Mouse (Mus musculus) splenic B cell, adult 2 months (primary cell): Measurements from ENCODE around the gene Rgl1.

ENCODE experiments used
- DNase-seq: peaks from one replicate; pipeline ENCODE4 v3.0.0-alpha.2; 2011; ENCODE audit warnings: low read depth, low spot score
- H3K27me3 ChIP-seq: 2 replicates; pipeline ENCODE4 v1.6.1; 2012; ENCODE audit warnings: mild to moderate bottlenecking, low read length, moderate library complexity, mixed read lengths; ENCODE audit not compliant: control insufficient read depth, poor library complexity, insufficient read depth, severe bottlenecking
- H3K36me3 ChIP-seq: 2 replicates; pipeline ENCODE4 v1.6.1; 2012; ENCODE audit warnings: mild to moderate bottlenecking, low read length, moderate library complexity, mixed read lengths; ENCODE audit not compliant: control insufficient read depth, poor library complexity, insufficient read depth, severe bottlenecking

Gene Rgl1

DNA sequence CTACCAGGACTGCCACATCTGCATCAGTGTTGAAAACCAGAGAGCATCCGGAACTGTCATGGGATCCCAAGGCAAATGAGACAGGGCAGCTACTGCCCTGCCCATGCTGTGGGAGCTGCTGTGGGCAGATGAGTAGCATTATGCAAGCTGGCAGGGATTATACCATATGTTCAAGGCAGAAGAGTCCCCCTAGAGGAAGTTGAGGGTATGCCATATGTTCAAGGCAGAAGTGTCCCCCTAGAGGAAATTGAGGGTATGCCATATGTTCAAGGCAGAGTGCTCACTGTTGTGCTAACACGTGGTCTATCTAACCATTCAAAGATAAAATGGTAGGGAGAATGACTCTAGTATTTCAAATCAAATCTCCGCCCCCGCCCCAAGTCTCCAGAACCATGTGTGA is 254.9 kb downstream of the Rgl1 start:
- no peaks in the 10 kb centered on the region for H3K36me3 ChIP-seq
- DNase-seq, result peak; percentile 69
- H3K27me3 ChIP-seq, result no peaks in the 10 kb centered on the region

DNA sequence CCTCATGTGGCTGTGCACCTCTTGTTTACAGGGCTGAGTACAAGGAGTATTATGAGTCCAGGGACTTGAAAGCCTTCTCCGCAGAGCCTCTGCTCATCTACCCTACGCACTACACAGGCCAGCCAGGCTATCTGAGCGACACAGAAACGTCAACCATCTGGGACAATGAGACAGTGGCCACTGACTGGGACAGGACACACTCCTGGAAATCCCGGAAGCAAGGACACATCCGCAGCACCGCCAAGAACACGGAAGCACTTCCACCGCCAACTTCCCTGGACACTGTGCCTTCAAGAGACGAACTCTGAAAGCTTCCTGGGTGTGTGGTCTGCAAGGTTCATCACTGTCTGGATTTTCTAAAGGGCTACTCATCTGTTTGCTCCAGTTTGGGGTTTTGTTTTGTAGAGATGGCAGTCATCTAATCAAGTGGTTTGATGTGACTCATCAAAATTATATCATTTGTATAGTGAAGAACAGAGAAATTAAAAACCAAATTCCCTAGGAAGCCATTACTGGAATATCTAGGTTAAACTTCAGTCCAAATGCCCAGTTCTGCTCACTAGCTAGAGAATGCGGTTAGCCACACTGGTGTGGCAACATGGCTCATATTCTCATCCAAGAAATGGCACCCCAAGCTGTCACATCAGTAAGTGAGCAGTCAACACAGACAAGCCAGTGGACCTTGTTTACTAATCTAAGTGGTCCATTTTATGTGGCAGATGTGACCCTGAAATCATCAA is 257.5 kb downstream of the Rgl1 start:
- Histone ChIP-seq H3K27me3 (no peaks in the 10 kb centered on the region), H3K36me3 (no peaks in the 10 kb centered on the region)
- no peak for DNase-seq

DNA sequence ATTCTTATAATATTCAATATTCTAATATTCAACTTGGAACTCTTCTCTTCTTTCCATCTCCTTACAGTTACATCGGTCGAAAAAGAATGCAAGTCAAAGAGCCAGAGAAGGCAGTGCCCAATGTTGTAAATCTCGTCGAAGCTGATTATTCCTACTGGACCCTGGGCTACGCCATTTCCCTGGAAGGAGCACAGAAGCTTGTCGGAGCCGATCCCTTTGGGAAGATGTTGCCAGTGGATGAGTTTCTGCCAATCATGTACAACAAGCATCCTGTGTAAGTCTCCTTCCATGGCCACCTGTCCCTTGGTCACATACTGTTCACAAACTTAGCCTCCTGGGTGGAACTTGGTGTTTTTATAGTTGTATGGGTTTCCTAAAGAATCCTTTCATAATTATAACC is 259.4 kb downstream of the Rgl1 start:
- H3K36me3 ChIP-seq, result no peaks in the 10 kb centered on the region
- H3K27me3 ChIP-seq, result no peaks in the 10 kb centered on the region
- DNase-seq, result no peak

DNA sequence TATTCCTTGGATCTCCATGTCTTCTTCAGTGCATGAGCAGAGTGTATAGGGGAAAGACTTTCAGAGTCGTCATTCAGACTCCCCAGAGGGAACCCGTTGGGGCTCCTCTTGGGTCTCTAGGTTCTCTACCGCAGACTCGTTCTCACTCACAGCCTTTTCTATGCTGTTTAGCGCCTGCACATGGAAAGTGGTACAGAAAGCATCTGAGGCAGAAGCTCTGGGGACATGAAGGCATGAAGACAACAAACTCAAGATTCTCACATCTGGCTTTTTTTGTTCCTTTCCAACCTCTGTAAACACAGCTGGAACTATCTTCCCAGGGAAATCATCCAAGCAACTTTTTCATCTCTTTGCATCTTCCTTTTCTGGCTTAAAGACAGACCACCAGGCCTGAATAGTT is 260.0 kb downstream of the Rgl1 start:
- no peak for DNase-seq
- no peaks in the 10 kb centered on the region for H3K27me3 ChIP-seq
- no peaks in the 10 kb centered on the region for H3K36me3 ChIP-seq

DNA sequence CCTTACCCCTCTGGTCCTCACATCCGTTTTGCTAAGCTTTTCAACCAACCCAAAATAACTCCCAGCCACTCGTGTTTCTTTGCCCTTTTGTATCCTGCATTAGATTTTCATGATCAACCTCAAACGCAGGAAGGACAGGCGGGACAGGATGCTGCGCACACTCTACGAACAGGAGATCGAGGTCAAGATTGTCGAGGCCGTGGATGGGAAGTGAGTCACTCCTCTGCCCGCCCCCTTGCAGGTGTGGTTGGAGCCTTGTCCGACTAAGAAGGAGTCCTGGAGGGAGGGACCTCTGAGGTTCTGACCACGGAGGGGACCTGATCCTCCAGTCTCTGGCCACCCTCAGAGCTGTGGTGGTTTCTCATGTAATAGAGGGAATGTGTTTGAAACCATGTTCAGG is 266.3 kb downstream of the Rgl1 start:
- no peak for DNase-seq
- H3K36me3 ChIP-seq, result no peaks in the 10 kb centered on the region
- no peaks in the 10 kb centered on the region for H3K27me3 ChIP-seq

DNA sequence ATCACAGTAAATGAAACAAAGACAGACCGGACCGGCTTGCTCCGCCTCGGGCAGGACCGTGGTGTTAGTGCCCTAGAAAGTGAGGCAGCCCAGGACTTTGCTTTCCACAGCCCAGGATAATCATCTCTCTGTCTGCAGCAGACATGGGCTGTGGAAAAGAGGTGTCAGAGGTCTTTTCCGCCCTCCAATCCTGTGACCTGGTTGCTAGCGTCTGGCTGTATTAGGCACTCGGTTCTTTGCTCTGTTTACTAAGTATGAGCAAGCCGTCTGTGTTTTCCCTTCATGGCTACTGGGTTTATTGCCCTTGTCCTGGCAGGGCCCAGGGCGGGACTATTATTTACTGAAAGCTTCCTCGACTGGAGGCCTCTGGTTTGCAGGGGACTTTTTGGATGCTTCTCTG is 268.6 kb downstream of the Rgl1 start:
- H3K36me3 ChIP-seq, result no peaks in the 10 kb centered on the region
- no peaks in the 10 kb centered on the region for H3K27me3 ChIP-seq
- no peak for DNase-seq

DNA sequence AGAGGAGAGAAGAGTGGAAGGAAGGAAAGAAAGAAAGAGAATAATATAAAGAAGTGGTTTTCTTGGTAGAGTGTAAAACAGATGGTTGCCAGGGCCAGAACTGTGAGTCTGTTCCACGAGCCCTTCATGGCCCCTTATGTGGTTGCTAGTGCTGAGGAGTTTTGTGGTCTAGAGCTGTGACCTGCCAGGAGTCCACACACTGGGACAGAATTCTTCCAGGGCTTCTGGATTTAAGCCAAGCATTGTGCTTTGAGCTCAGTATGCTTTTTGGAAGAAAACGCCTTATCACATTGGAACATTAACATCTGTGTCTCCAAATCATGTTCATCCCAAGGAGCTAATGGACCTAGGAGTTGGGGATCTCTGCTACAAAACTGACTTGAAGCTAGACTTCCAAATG is 269.3 kb downstream of the Rgl1 start:
- H3K36me3 ChIP-seq, result no peaks in the 10 kb centered on the region
- no peak for DNase-seq
- H3K27me3 ChIP-seq, result no peaks in the 10 kb centered on the region

DNA sequence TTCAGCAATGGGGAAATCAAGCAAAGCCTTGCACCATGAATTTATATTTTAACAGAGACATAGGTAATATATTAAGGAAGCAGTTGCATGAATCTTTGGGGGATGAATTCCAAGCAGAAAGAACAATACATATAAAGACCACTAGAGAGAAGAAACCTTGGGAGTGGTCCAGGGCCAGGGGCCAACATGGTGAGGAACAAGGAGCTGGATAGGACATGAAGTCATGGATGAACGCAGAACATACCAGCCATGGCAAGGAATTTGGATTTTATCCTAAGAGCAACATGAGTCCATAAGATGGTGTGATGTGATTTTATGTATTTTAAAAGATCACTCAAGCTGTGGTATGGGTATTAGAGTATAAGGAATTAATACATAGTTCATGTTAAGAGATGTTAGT is 273.9 kb downstream of the Rgl1 start:
- DNase-seq, result no peak
- no peaks in the 10 kb centered on the region for H3K36me3 ChIP-seq

DNA sequence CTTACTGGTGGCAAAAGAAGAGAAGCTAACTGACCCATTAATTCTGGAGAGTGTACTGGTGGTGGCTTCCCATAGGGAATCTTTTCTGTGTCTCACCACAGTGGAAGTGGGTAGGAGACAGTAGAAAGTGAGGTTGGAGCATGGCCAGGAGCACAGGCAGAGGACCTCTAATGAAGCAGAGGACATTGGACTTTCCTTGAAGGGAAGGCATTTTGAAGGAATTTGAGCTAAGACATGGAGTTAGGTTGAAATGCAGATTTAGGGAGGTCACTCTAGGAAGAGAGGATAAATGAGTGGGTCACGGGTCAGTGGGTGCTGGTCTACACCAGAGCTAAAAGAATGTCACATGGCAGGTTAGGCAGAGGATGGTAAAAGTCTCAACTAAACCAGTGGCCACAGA is 275.3 kb downstream of the Rgl1 start:
- no peak for DNase-seq
- no peaks in the 10 kb centered on the region for H3K36me3 ChIP-seq
- no peaks in the 10 kb centered on the region for H3K27me3 ChIP-seq

More for the DNA sequence above, 273.9 kb downstream of the Rgl1 start:
- no peaks in the 10 kb centered on the region for H3K27me3 ChIP-seq

DNA sequence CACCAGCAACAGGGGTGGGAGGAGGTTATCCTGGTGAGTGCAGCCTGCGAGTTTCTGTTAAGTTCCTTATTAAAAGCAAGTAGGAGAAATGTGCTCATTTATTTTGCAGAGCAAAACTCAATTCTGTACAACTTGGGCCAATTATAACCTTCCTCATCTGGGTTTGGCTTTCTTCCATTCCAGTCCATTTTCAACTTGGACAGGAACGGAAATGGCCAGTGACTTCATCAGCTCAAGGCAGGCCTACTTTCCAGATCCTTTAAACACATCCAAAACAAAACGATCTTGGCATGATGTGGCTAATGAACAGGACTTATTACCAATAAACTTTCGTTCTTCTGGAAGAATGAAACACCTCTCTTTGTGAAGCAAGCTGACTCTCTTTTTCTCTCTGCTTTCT is 290.0 kb downstream of the Rgl1 start:
- H3K27me3 ChIP-seq, result no peaks in the 10 kb centered on the region
- DNase-seq, result no peak
- no peaks in the 10 kb centered on the region for H3K36me3 ChIP-seq

DNA sequence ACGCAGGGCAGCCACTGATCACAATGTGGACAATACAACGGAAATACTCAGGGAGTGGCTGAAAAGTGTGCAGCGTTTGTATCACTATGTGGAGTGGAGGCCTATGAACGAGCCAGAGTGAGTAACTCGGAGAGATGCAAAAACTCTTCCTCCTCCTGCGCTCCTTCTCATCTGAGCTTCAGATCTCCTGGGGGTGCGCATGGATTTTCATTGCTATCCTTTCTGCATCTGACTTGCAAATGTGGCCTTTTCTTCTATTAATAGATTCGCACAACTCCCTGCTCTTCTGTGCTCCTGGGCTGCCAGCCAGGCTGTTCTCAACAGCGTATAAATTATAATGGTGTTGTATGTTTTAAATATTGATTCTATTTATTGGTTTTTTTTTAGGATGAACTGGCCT is 297.7 kb downstream of the Rgl1 start:
- no peak for DNase-seq
- H3K36me3 ChIP-seq, result no peaks in the 10 kb centered on the region
- no peaks in the 10 kb centered on the region for H3K27me3 ChIP-seq
